Mouse (Mus musculus): ENCODE results near the gene Trim2.
A peak's percentile ranks its signal among the peaks of the same experiment; 100 is the strongest.

Trim2 gene

DNA sequence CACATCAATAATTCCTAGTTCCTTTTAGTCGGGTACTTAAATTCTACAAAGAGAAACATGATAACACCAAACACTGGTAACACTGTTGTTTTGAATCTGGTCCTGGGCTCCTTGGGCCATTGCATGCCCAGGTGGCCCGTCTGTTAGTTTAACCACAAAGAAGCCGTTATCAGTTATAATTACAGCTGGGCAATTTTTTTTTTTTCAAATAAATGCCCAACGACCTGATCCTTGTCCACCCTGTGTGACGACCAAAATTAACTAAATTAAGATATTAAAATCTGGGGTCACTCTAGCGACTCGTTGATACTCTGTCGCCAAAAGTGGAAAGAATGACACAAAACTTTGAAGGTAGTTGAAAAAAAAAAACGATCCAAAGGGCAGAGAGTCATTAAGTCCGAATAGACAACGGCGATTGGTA lies 151.9 kb downstream of the Trim2 start:
- DNase-seq (ENCODE audit: low read depth, low spot score) = no peak

DNA sequence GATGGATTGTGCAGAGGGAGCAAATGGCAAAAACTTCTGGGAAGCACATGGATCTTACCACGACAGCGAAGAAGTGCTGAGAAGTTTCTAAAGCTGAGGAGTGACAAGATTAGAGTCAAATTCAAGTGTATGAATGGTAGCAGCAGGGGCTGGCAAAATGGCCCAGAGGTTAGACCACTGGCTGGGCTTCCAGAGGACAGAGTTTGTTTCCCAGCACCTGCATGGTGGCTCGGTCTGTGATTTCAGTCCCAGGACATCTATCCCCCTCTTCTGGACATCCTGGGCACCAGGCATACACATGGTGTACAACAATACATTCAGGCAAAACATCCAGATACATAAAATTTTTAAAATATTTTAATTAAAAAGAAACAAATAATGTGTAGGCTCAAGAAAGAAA lies 156.8 kb downstream of the Trim2 start:
- no peak for DNase-seq (ENCODE audit: low read depth, low spot score)

DNA sequence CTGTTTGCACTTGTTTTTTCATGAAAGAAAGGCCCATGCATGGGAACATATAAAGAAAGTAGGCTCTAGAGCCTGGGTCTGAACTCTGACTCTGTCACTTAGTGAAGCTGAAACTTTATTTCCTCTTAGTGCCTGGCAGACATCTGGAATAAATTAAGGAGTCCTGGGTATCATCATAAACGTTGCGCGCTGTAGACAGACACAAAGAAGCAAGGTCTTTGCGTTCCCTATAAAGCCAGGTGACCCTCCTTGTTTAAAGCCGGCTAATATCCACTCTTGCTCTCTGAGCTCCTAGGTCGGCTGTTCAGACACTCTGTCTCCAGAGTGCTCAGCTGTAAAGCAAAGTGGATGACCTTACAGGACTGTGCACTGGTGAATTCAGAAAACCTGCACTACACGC lies 165.7 kb downstream of the Trim2 start:
- peak; percentile 74 for DNase-seq (ENCODE audit: low read depth, low spot score)

DNA sequence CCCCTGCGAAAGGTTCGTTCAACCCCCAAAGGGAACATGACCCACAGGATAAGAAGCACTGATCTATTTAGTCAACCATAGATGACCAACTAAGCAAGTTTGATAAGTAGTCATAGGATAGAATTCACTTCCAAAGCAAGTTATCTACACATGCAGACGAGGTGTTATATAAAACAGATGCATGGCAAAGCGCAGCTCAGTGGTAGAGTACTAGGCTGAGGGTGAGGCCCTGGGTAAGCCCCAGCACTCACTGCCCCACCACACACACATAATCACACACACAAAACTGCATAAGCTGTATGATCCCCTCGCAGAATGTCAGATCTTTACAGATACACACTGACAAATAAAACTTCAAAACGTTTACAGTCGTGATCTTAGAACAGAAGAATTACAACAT lies 170.2 kb downstream of the Trim2 start:
- DNase-seq (ENCODE audit: low read depth, low spot score) = no peak

DNA sequence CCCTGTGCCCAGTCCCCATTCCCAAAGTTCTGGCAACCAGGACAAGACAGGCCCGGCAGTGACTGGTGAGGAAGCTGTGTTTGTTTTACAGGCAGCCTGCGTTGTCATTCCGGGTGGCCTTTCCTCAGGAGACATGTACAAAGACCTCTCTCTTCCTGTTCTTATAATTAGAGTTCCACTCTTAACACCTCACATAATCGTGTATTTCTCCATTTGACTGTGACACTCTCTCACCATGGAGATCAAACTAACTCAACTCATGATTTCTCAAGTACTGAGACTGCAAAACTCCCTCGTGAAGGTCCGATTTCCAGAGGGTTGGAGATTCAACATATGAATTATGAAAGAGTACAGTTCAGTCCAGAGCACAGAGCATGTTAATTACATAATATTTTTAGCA lies 170.7 kb downstream of the Trim2 start:
- no peak for DNase-seq (ENCODE audit: low read depth, low spot score)

DNA sequence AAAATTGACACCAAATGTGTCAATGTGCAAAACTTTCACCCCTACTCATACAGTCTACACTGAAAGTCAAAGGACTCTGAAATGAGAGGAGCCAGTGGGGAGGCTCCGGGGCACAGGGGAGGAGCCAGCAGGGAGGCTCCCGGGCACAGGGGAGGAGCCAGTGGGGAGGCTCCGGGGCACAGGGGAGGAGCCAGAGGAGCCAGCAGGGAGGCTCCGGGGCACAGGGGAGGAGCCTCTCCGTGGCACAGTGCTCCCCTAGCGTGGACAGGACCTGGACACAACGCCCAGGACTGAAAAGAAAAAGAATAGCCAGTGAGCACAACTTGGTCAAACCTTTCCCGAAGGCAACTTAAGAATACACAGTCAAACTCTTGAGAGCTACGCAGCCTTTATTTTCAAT lies 171.3 kb downstream of the Trim2 start:
- DNase-seq (ENCODE audit: low read depth, low spot score) = no peak

DNA sequence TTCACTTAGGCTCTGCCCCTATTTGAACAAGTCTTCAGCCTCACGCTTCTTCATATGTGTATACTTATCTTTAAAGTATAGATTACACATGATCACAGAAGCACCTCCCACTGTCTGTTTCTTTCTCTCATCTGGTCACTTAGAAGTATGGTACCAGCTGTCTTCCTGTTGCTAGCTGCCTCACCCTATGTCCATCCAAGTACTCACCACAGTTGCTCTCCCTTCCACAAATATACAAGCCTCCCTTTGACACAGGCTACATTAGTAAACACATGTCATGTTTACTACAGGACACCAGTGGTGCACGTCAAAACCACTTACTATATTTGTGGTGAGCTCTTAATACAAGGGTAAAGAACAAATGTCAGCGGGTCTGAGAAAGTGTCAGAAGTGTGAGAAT lies 175.3 kb downstream of the Trim2 start:
- DNase-seq (ENCODE audit: low read depth, low spot score) = no peak

DNA sequence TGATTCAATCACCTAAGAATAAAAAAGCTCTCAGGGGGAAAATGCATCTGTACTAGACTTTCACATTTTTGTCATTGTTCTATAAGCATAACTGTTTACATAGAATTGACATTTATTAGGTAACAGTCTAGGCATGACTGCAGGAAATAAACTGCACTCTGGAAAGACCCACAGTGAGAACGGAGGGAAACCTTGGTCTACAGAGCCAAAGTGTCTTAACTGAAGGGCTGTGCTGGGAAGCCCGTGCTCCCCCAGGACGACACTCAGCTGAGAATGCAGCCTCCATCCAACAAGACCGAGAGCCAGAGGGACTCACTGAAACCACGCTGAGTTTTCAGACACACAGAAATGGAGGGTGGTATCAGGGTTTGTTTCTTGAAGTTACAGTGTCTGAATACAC lies 175.9 kb downstream of the Trim2 start:
- no peak for DNase-seq (ENCODE audit: low read depth, low spot score)

DNA sequence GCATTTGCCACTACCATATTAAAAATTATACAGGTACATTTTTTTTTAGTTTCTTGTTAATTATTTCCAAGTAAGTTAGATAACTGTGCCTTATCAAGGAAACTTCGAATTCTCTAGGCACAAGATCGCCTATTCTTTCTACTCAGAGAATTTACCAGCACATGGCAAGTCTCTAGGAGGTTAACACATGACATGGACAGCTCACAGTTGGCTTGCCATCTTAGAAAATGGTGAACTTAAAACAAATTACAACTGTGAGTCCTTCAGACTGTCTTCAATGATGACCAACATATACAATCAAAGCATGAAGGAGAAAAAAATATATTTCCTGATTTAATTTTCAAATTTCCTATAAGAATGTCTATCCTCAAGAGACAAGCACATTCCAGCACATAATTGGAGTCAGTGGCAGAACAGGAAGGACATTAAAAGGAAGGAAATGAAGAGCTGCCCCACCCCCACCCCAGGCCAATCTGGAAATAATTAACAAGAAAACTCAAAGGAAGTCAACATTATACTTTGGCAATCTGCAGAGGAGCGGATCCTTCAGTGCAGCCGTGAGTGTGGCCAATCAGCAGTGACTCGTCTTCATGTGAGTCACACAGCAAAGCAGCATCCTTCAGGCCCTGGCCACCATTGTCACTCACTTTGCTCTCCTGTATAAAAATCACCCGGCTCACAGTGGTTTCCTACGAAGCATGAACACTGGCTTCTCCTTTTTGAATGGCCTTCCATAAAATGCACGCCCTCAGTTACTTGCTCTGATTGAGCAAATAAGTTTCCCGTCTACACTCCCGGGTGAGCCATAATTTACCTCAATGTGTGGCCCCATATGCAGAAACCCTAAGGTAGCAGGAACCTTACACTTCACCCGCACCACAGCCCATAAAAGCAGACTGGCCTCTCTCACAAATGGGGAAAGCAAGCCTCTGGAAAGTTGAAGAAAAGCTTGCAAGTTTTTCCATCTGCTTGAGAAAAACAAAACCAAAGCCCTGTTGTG lies 177.5 kb downstream of the Trim2 start:
- peak; percentile 78 for DNase-seq (ENCODE audit: low read depth, low spot score)

DNA sequence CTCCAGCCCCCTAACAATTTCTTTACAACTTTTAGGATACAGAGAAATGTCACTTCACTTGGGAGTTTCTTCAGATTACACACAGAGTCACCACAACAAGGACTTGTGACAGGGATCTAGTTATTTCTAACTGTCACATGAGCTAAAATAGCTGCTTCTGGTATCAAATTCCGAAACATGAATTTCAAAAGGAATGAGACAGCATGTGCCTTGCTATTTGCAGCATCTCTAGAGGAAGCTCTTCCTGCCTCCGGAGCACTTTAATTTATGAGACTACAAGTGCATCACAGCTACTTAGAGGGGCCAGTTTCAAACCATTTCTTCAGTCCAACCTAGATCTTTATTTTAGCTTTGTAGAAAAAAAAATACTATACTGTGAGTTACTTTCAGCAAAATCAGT lies 179.2 kb downstream of the Trim2 start:
- no peak for DNase-seq (ENCODE audit: low read depth, low spot score)

DNA sequence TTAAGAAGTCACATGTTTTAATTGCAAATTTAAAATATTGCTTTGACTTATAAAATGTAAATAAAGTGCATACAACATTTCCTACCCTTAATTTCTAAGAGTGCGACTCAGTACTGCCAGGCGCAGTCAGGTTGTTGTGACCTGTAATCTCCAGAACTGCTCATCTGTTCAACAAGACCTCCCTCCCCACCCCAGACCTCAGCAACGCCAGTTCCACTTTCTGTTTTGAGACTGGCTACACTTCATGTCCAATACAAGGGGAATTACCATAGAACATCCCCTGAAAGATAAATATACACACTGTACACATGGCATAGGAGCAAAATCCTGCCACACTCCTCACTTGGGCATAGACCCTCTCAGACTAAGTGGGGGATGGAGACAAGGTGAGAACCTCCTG lies 180.0 kb downstream of the Trim2 start:
- DNase-seq (ENCODE audit: low read depth, low spot score) = no peak

DNA sequence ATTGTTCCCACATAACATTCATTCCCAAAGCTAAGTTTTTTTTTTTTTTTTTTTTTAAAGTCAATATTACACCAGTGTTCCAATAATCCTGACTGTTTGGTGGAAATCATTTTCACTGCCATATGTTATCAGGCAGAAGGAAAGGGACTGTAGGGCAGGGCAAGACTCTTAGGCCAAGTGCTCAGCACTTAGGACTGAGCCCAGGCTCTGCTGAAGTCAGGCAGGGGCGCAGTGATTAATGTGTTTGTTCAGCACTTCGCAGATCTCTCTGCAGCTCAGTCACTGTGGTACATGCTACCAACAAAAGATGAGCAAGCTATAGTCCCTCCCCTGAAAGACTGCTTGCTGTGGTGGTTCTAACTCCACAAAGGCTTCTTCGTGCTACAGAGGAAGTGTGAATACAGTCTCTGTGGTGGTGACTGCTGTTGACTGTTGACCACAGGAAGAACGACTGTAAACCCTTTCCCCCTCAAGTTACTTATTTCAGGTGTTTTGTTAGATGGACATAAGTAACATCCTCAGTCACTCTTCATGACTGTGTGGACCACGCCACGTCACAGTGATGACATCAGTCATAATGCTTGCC lies 180.9 kb downstream of the Trim2 start:
- DNase-seq (ENCODE audit: low read depth, low spot score) = no peak

DNA sequence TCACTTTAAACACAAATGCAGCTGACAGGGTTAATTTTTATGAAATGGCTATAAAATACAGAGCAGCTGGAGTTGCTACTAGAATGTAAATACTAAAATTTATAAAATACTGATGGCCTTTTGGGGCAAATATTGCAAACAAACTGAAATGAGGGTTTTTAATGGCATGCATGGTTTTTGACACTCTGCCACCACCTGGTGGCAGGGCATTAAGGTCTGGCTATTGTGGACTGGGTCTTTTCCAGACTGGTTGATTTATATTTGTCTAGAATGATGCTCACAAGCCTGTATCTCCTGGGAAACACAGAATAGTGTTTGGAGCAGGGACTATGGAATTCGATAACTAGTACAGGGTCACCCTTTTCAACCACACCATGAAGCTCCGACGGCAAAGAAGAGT lies 183.2 kb downstream of the Trim2 start:
- no peak for DNase-seq (ENCODE audit: low read depth, low spot score)

DNA sequence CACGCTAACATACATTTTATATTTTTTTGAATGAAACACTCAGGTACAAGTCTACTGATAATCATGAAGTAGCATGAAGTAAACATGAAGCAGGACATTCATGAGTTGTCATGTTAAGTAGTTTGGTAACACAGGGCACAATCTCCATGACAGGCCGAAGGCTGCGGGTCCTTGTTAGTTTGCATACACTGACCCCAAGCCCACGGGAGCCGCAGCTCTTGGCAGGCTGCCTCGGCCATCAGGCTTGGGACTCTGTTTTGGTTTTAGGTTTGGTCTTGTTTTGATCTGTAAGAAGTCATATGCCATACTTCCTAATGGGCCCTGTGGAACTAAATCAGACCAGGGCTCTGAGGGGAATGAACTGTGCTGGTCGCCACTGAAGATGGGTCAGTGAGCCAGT lies 188.0 kb downstream of the Trim2 start:
- no peak for DNase-seq (ENCODE audit: low read depth, low spot score)

DNA sequence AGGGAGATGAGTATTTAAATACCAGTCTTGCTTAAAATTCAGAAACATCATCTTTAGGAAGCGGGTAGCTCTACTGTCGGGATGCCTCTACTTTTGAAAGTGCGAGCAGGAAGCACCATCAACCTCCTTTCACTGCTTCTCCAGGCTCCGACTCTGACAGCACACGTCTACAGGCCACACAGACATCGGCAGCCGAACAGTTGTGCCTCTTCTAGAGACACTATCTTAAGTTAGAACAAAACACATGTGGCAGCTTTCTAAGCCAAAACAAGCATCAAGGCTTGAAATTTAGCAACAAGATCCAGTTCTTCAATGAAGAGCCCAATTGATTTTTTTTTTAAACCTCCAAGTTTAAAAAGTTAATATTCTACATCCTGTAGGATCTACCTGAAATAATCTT lies 188.5 kb downstream of the Trim2 start:
- no peak for DNase-seq (ENCODE audit: low read depth, low spot score)

All from forelimb bud, embryonic 11.5 days (tissue).